In the genomic region with DNA sequence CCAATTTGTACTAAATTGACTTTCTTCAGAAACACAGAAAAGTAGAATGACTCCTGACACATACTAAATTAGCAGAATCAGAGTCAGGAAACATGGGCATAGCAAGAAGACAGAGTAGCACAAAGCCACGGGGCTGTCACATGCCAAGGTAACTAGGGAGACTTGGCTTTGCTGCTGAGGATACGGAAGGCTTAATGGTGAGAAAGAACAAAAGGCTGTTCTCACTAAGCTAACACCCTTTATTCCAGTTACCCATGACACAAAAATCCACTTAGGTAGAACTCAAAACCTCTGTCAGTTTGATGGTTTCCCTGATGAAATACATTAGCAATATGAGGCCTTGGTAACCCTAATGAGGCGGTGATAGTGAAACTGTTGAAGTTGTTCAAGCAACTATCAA, we compare ENCODE assay signal across 17 mouse cellular contexts.
A peak's percentile ranks its signal among the peaks of the same experiment; 100 is the strongest.
DNase-seq lines count a peak whose midpoint lies in the region; ATAC-seq and TF ChIP-seq lines count a peak whose summit lies in the region.
"Had no signal": no experiment of that assay in that cellular context is flagged by ENCODE, and none has a peak within 500 bp of the region (broad histone marks: within the 10 kb centered on the region; RNA-seq: fewer than 3 reads in every experiment).

No protein-coding gene starts in this region.

- H3K9ac ChIP-seq in hindbrain, embryonic 15.5 days = no peak overlapping the region
- no peak overlapping the region for H3K9ac ChIP-seq in stomach, postnatal 0 days (ENCODE audit: low read length)
- H3K9ac ChIP-seq: embryonic facial prominence, embryonic 15.5 days; intestine, embryonic 15.5 days; liver, embryonic 15.5 days; stomach, embryonic 15.5 days had no signal

- peak; percentile 69 for ATAC-seq in frontal cortex, adult (ENCODE audit: low TSS enrichment)
- ATAC-seq in hindbrain, embryonic 15.5 days (ENCODE audit: low FRiP score, low read depth) = peak; percentile 88; the same call in 1 of the 2 replicates
- ATAC-seq in stomach, postnatal 0 days (ENCODE audit: low FRiP score, low TSS enrichment) = no peak
- ATAC-seq: intestine, embryonic 15.5 days had no signal

- no peaks in the 10 kb centered on the region for H3K36me3 ChIP-seq in hindbrain, embryonic 15.5 days
- H3K36me3 ChIP-seq in stomach, postnatal 0 days (ENCODE audit: control insufficient read depth, insufficient read depth, low read length) = no peaks in the 10 kb centered on the region
- H3K36me3 ChIP-seq: embryonic facial prominence, embryonic 15.5 days; intestine, embryonic 15.5 days; stomach, embryonic 15.5 days had no signal

- H3K27ac ChIP-seq in hindbrain, embryonic 15.5 days (replicated peaks) = no peak overlapping the region
- no peak overlapping the region for H3K27ac ChIP-seq in stomach, postnatal 0 days (replicated peaks)
- H3K27ac ChIP-seq: embryonic facial prominence, embryonic 15.5 days; intestine, embryonic 15.5 days; liver, embryonic 15.5 days; stomach, embryonic 15.5 days had no signal

- 35% methylated on average over 3 of the region's 3 CpGs for WGBS in hindbrain, embryonic 15.5 days
- WGBS in stomach, postnatal 0 days = 61% methylated on average over 3 of the region's 3 CpGs

- no peak for TF ChIP-seq CTCF in stomach, postnatal 0 days (IDR thresholded peaks at IDR 0.05; ENCODE audit: low read depth)

- TF ChIP-seq EP300 in stomach, postnatal 0 days (optimal IDR thresholded peaks at IDR 0.05) = no peak

- no peaks in the 10 kb centered on the region for H3K27me3 ChIP-seq in hindbrain, embryonic 15.5 days
- no peaks in the 10 kb centered on the region for H3K27me3 ChIP-seq in stomach, postnatal 0 days (ENCODE audit: control insufficient read depth, insufficient read depth, low read length)
- H3K27me3 ChIP-seq: embryonic facial prominence, embryonic 15.5 days; intestine, embryonic 15.5 days; liver, embryonic 15.5 days; stomach, embryonic 15.5 days had no signal

- H3K9me3 ChIP-seq in hindbrain, embryonic 15.5 days = no peaks in the 10 kb centered on the region
- H3K9me3 ChIP-seq in stomach, postnatal 0 days (ENCODE audit: control insufficient read depth, low read length) = no peaks in the 10 kb centered on the region
- H3K9me3 ChIP-seq: embryonic facial prominence, embryonic 15.5 days; intestine, embryonic 15.5 days; liver, embryonic 15.5 days; stomach, embryonic 15.5 days had no signal

- no peak for DNase-seq in frontal cortex, postnatal 10 days (ENCODE audit: low spot score in 2 of 2)
- DNase-seq in right cerebral cortex, postnatal 10 days (ENCODE audit: low spot score in 2 of 2) = peak; percentile 31 to 35
- no peak for DNase-seq in right cerebral cortex, postnatal 36 days (ENCODE audit: low spot score in 2 of 2)
- no peak for DNase-seq in ovary, adult 18-20 months (ENCODE audit: low spot score)
- no peak for DNase-seq in stomach, postnatal 0 days (ENCODE audit: low spot score)
- DNase-seq: adrenal gland, adult 8-10 months; B cell, adult 2 months; cerebellum, postnatal 36 days; layer of hippocampus, adult 9-11 months; lung, postnatal 36 days; thymus, postnatal 36 days had no signal

- no peak overlapping the region for H3K4me2 ChIP-seq in hindbrain, embryonic 15.5 days
- H3K4me2 ChIP-seq in stomach, postnatal 0 days (replicated peaks; ENCODE audit: low read depth) = no peak overlapping the region
- H3K4me2 ChIP-seq: embryonic facial prominence, embryonic 15.5 days; intestine, embryonic 15.5 days; liver, embryonic 15.5 days; stomach, embryonic 15.5 days had no signal

- no peaks in the 10 kb centered on the region; the same call in 1 of the 2 replicates for H3K4me1 ChIP-seq in hindbrain, embryonic 15.5 days (replicated peaks)
- H3K4me1 ChIP-seq in stomach, postnatal 0 days (replicated peaks; ENCODE audit: control insufficient read depth, insufficient read depth) = no peaks in the 10 kb centered on the region
- H3K4me1 ChIP-seq: embryonic facial prominence, embryonic 15.5 days; intestine, embryonic 15.5 days; liver, embryonic 15.5 days; stomach, embryonic 15.5 days had no signal

- H3K4me3 ChIP-seq in hindbrain, embryonic 15.5 days = no peak overlapping the region
- H3K4me3 ChIP-seq in stomach, postnatal 0 days (ENCODE audit: low read depth, low read length) = no peak overlapping the region
- H3K4me3 ChIP-seq: embryonic facial prominence, embryonic 15.5 days; intestine, embryonic 15.5 days; liver, embryonic 15.5 days; stomach, embryonic 15.5 days had no signal

Comparison
In these comparisons a context has a peak if more than half of its experiments do, and no peak if none do; other contexts are left out.
1. DNase-seq: peak in right cerebral cortex, postnatal 10 days (2 of 2); none in frontal cortex, postnatal 10 days (0 of 2), right cerebral cortex, postnatal 36 days (0 of 2), ovary, adult 18-20 months (single experiment) and stomach, postnatal 0 days (single experiment).